25 mouse cellular contexts compared by ENCODE assay signal in genomic region chr9:21380868-21381267, GRCm38 (mm10). TPM values are rescaled to one million over a fixed set of nuclear protein-coding genes. Genes with fewer than 3 reads are reported as not detected.
A peak's percentile ranks its signal among the peaks of the same experiment; 100 is the strongest.
DNase-seq lines count a peak whose midpoint lies in the region; ATAC-seq and TF ChIP-seq lines count a peak whose summit lies in the region.
"Had no signal": no experiment of that assay in that cellular context is flagged by ENCODE, and none has a peak within 500 bp of the region (broad histone marks: within the 10 kb centered on the region; RNA-seq: fewer than 3 reads in every experiment).

No protein-coding gene starts in this region.

- peaks cover 20 to 24% of the 10 kb centered on the region in 2 experiments for H3K4me1 ChIP-seq in MEL (ENCODE audit: control insufficient read depth in 1 of 2, insufficient read depth in 2 of 2, low read length in 2 of 2)
- no peaks in the 10 kb centered on the region for H3K4me1 ChIP-seq in stomach, postnatal 0 days (replicated peaks; ENCODE audit: control insufficient read depth, insufficient read depth)

- peaks cover 95% of the 10 kb centered on the region for H3K79me2 ChIP-seq in MEL (ENCODE audit: control insufficient read depth, insufficient read depth, low read length, poor library complexity)

- H3K9ac ChIP-seq in MEL (ENCODE audit: control insufficient read depth, low read depth, low read length, poor library complexity, severe bottlenecking) = no peak overlapping the region
- H3K9ac ChIP-seq in stomach, postnatal 0 days (ENCODE audit: low read length) = no peak overlapping the region
- H3K9ac ChIP-seq: embryonic facial prominence, embryonic 15.5 days; hindbrain, embryonic 13.5 days; intestine, embryonic 15.5 days had no signal

- peak in 1 of 2 experiments; percentile 36 for DNase-seq in layer of hippocampus, adult 2 months (ENCODE audit: low spot score in 2 of 2)
- no peak for DNase-seq in layer of hippocampus, postnatal 10 days (ENCODE audit: low spot score in 2 of 2)
- DNase-seq in 3T3-L1 (ENCODE audit: low read depth, low spot score) = peak; percentile 32
- no peak for DNase-seq in MEL (ENCODE audit: low read depth, low spot score)
- no peak for DNase-seq in stomach, postnatal 0 days (ENCODE audit: low spot score)
- no peak for DNase-seq in spleen, adult 12 weeks (ENCODE audit: low spot score)
- DNase-seq: adrenal gland, postnatal 14 days; B cell, adult 2 months; cerebellum, adult 2 months; cerebellum, postnatal 10 days; embryo, embryonic 11 days; gastrocnemius, postnatal 25 days; heart, adult 11 months; heart, postnatal 10 days; heart, postnatal 4 days had no signal

- peaks cover 52 to 75% of the 10 kb centered on the region in 2 experiments for H3K36me3 ChIP-seq in MEL (ENCODE audit: control insufficient read depth in 1 of 2, insufficient read depth in 2 of 2, low read length in 2 of 2)
- no peaks in the 10 kb centered on the region for H3K36me3 ChIP-seq in stomach, postnatal 0 days (ENCODE audit: control insufficient read depth, insufficient read depth, low read length)
- H3K36me3 ChIP-seq: intestine, embryonic 15.5 days had no signal

- TF ChIP-seq CTCF in layer of hippocampus, adult 2 months (conservative IDR thresholded peaks at IDR 0.05) = peak; percentile 57
- TF ChIP-seq CTCF in MEL (IDR thresholded peaks at IDR 0.05 in 2 of 3, conservative IDR thresholded peaks at IDR 0.05 in 1 of 3; ENCODE audit: control insufficient read depth in 1 of 3, insufficient read depth in 1 of 3, low read depth in 2 of 3, low read length in 3 of 3, poor library complexity in 1 of 3, severe bottlenecking in 1 of 3) = peak in 2 of 3 experiments; percentile 20 to 32; a peak in 2 of 6 replicates
- TF ChIP-seq CTCF in stomach, postnatal 0 days (IDR thresholded peaks at IDR 0.05; ENCODE audit: low read depth) = 0 out of 2 replicates have a peak, but pooled peaks have one; percentile 15

- H3K27ac ChIP-seq in layer of hippocampus, adult 2 months = peak overlapping the region; percentile 30
- no peak overlapping the region for H3K27ac ChIP-seq in MEL (ENCODE audit: control insufficient read depth, low read depth, low read length)
- H3K27ac ChIP-seq in stomach, postnatal 0 days (replicated peaks) = no peak overlapping the region
- H3K27ac ChIP-seq: embryonic facial prominence, embryonic 15.5 days; forebrain, embryonic 10.5 days; heart, embryonic 10.5 days; hindbrain, embryonic 13.5 days; intestine, embryonic 15.5 days had no signal

- no peak for TF ChIP-seq RAD21 in MEL (IDR thresholded peaks at IDR 0.05; ENCODE audit: low read depth, low read length)

- H3K9me3 ChIP-seq in MEL (replicated peaks; ENCODE audit: insufficient read depth, low read length) = no peaks in the 10 kb centered on the region
- H3K9me3 ChIP-seq in stomach, postnatal 0 days (ENCODE audit: control insufficient read depth, low read length) = no peaks in the 10 kb centered on the region
- H3K9me3 ChIP-seq: embryonic facial prominence, embryonic 15.5 days; forebrain, embryonic 10.5 days; G1E; heart, embryonic 10.5 days; hindbrain, embryonic 13.5 days; intestine, embryonic 15.5 days had no signal

- 0 out of 4 replicates have a peak, but pooled peaks of 1 of the 2 experiments have one; percentile 2 for TF ChIP-seq POLR2A in MEL (IDR thresholded peaks at IDR 0.05; ENCODE audit: control insufficient read depth in 1 of 2, insufficient read depth in 1 of 2, low read depth in 1 of 2, low read length in 2 of 2, poor library complexity in 1 of 2)

- H3K4me2 ChIP-seq in stomach, postnatal 0 days (replicated peaks; ENCODE audit: low read depth) = no peak overlapping the region
- H3K4me2 ChIP-seq: embryonic facial prominence, embryonic 15.5 days; hindbrain, embryonic 13.5 days; intestine, embryonic 15.5 days had no signal

- no peaks in the 10 kb centered on the region for H3K27me3 ChIP-seq in MEL (ENCODE audit: control insufficient read depth in 1 of 2, insufficient read depth in 2 of 2, low read length in 2 of 2)
- H3K27me3 ChIP-seq in stomach, postnatal 0 days (ENCODE audit: control insufficient read depth, insufficient read depth, low read length) = no peaks in the 10 kb centered on the region
- H3K27me3 ChIP-seq: embryonic facial prominence, embryonic 15.5 days; hindbrain, embryonic 13.5 days; intestine, embryonic 15.5 days had no signal

- H3K4me3 ChIP-seq in layer of hippocampus, adult 2 months = no peak overlapping the region
- no peak overlapping the region for H3K4me3 ChIP-seq in MEL (ENCODE audit: control insufficient read depth in 1 of 2, insufficient read depth in 1 of 2, low read depth in 2 of 2, low read length in 2 of 2)
- H3K4me3 ChIP-seq in stomach, postnatal 0 days (ENCODE audit: low read depth, low read length) = no peak overlapping the region
- H3K4me3 ChIP-seq: embryonic facial prominence, embryonic 15.5 days; erythroblast, embryonic 14.5 days; forebrain, embryonic 10.5 days; heart, embryonic 10.5 days; hindbrain, embryonic 13.5 days; intestine, embryonic 15.5 days had no signal

- TF ChIP-seq EP300 in MEL (IDR thresholded peaks at IDR 0.05; ENCODE audit: low read depth in 1 of 2, low read length in 2 of 2) = no peak
- no peak for TF ChIP-seq EP300 in stomach, postnatal 0 days (optimal IDR thresholded peaks at IDR 0.05)

- ATAC-seq in stomach, postnatal 0 days (ENCODE audit: low FRiP score, low TSS enrichment) = no peak
- ATAC-seq: activated CD4-positive, CD25-positive, alpha-beta regulatory T cell, adult 4 months; CD4-positive, CD25-positive, alpha-beta regulatory T cell, adult 4 months; forebrain, embryonic 14.5 days; intestine, embryonic 15.5 days had no signal

TF ChIP-seq in MEL, 35 proteins besides CTCF, POLR2A, EP300 and RAD21:
- TF ChIP-seq MAZ (IDR thresholded peaks at IDR 0.05; ENCODE audit: low read depth, low read length) (no peak), CHD2 (IDR thresholded peaks at IDR 0.05; ENCODE audit: low read length) (no peak), MEF2A (IDR thresholded peaks at IDR 0.05; ENCODE audit: extremely low read depth, insufficient replicate concordance, low read depth, low read length, poor library complexity, severe bottlenecking) (no peak), ZKSCAN1 (IDR thresholded peaks at IDR 0.05; ENCODE audit: low read depth, low read length) (no peak), MAX (IDR thresholded peaks at IDR 0.05; ENCODE audit: low read length) (no peak), JUND (IDR thresholded peaks at IDR 0.05; ENCODE audit: low read depth, low read length) (no peak), TCF12 (IDR thresholded peaks at IDR 0.05; ENCODE audit: low read depth, low read length) (no peak), ETS1 (IDR thresholded peaks at IDR 0.05; ENCODE audit: low read depth, low read length) (no peak), USF2 (IDR thresholded peaks at IDR 0.05; ENCODE audit: borderline replicate concordance in 1 of 2, insufficient read depth in 1 of 2, low read depth in 1 of 2, low read length in 2 of 2) (no peak), MAFK (IDR thresholded peaks at IDR 0.05; ENCODE audit: borderline replicate concordance, low read depth, low read length) (no peak), CHD1 (IDR thresholded peaks at IDR 0.05; ENCODE audit: low read depth, low read length) (no peak), MXI1 (IDR thresholded peaks at IDR 0.05; ENCODE audit: low read depth, low read length) (no peak), SIN3A (IDR thresholded peaks at IDR 0.05; ENCODE audit: low read length) (no peak), ZMIZ1 (IDR thresholded peaks at IDR 0.05; ENCODE audit: low read depth, low read length) (no peak)

RNA-seq across cellular contexts. Expression of gene Ilf3, which starts 13.2 kb away (rescaled TPM):
- total RNA-seq in layer of hippocampus, adult 2 months (2021) = 100 to 1,000 TPM; 106 to 108 TPM
- 10 to 100 TPM; 92.4 to 96.7 TPM for total RNA-seq in layer of hippocampus, postnatal 10 days (2021)
- 210 and 235 TPM in 2 replicates for total RNA-seq in MEL (2012; rRNA removed)
- polyA plus RNA-seq in MEL (2012; ENCODE audit: insufficient read depth in 1 of 2, insufficient read length in 2 of 2, low read depth in 1 of 2, low replicate concordance in 2 of 2, missing spikeins in 1 of 2) = 100 to 1,000 TPM in 1 of 2 experiments, 10 to 100 TPM in 1; 67.4 to 519 TPM
- polyA plus RNA-seq in stomach, postnatal 0 days (2015; fragmentation: Nextera tagmentation; extraction: Ambion mirVana) = 41.4 and 45.2 TPM in 2 replicates

RNA-seq across cellular contexts. Expression of gene Qtrt1, which starts 30.8 kb away (rescaled TPM):
- 10 to 100 TPM; 31.2 to 46.2 TPM for total RNA-seq in layer of hippocampus, adult 2 months (2021)
- total RNA-seq in layer of hippocampus, postnatal 10 days (2021) = 10 to 100 TPM; 34.2 to 42.0 TPM
- 173 and 199 TPM in 2 replicates for total RNA-seq in MEL (2012; rRNA removed)
- 100 to 1,000 TPM in 1 of 2 experiments, not detected in 1; 244 TPM for polyA plus RNA-seq in MEL (2012; ENCODE audit: insufficient read depth in 1 of 2, insufficient read length in 2 of 2, low read depth in 1 of 2, low replicate concordance in 2 of 2, missing spikeins in 1 of 2)
- 27.9 and 30.8 TPM in 2 replicates for polyA plus RNA-seq in stomach, postnatal 0 days (2015; fragmentation: Nextera tagmentation; extraction: Ambion mirVana)

RNA-seq across cellular contexts. Expression of gene Dnm2, which starts 43.8 kb away (rescaled TPM):
- 10 to 100 TPM; 58.0 to 69.6 TPM for total RNA-seq in layer of hippocampus, adult 2 months (2021)
- total RNA-seq in layer of hippocampus, postnatal 10 days (2021) = 10 to 100 TPM; 65.2 to 67.7 TPM
- 110 and 117 TPM in 2 replicates for total RNA-seq in MEL (2012; rRNA removed)
- polyA plus RNA-seq in MEL (2012; ENCODE audit: insufficient read depth in 1 of 2, insufficient read length in 2 of 2, low read depth in 1 of 2, low replicate concordance in 2 of 2, missing spikeins in 1 of 2) = 100 to 1,000 TPM; 237 to 832 TPM
- polyA plus RNA-seq in stomach, postnatal 0 days (2015; fragmentation: Nextera tagmentation; extraction: Ambion mirVana) = 76.0 and 78.4 TPM in 2 replicates
